Mouse (Mus musculus) megakaryocyte, embryonic 14.5 days (primary cell): ENCODE measurements around the gene Gcnt1.

ENCODE experiments used
- FLI1 ChIP-seq: IDR thresholded peaks from 2 replicates; pipeline ENCODE4 v1.6.1; 2012; ENCODE audit warnings: low read length, inconsistent platforms, mixed read lengths
- GATA1 ChIP-seq: IDR thresholded peaks from 3 replicates; pipeline ENCODE4 v1.6.1; 2012; ENCODE audit warnings: mixed read lengths, low read length, inconsistent platforms, borderline replicate concordance

GRCm38 (mm10) chr19:17337057-17337679 is 35.5 kb downstream of the Gcnt1 start:
- TF ChIP-seq GATA1 (no peak), FLI1 (no peak)
